Mouse (Mus musculus) inflammation-experienced regulatory T-cells, adult 6 months (primary cell): ENCODE measurements around the gene Agbl5. TPM values are rescaled to one million over a fixed set of nuclear protein-coding genes. Genes with fewer than 3 reads are reported as not detected.
A peak's percentile ranks its signal among the peaks of the same experiment; 100 is the strongest.

Experiments used
- ATAC-seq: one replicate; pipeline ENCODE4 v1.8.0; 2017
- polyA plus RNA-seq, 3 experiments: library from polyadenylated mRNA; unstranded; fragments of 100-300 nt; shearing (Covaris generic); gene quantifications; one replicate each; pipeline ENCODE4 v1.2.1; 2017

Agbl5 gene
- polyA plus RNA-seq, 3 experiments from 2014 or later = 2.7 to 7.0 (median 5.2) TPM

GRCm38 (mm10) chr5:30920621-30921020, 32.1 kb downstream of the Agbl5 start:
- no peak for ATAC-seq

DNA sequence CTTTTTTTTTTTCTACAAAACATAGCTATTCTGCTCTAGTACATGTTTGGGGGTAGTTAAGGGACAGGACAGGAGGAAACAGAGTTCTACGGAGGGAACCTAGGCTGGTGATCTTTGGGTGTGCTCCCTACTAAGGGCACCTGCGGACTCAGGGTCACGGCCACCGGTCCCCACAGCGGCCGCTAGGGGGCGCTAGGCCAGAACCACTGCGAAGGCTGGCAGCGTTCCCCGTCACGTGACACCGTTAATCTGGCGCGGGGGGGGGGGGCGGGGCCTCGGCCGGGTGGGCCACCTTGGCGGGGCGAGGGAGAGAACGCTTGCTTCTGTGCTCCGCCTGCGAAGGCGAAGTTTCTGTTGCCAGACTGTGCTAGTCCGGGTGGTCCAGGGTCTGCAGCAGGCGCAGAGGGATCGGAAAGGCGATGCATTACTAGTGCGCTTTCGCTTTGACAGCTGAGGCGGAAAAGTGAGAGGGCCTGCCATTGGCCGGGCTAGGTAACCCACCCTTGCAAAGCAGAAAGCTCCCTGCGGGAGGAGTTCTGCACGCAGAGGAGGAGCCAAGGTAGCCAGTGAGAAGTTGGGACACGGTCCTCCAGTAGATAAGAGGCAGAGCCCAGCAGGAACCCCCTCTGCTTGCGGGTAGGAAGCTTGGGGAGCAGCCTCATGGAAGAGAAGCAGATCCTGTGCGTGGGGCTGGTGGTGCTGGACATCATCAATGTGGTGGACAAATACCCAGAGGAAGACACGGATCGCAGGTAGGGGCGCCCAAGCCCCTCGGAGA, 33.0 kb downstream of the Agbl5 start, which contains the start of gene Khk:
Gene Khk (plus strand): TSS at position 176 of the 778 bp plus-strand sequence.
- peak; percentile 81 for ATAC-seq

- ATAC-seq = no peak
Measured at GRCm38 (mm10) chr5:30922581-30923041, 34.1 kb downstream of the Agbl5 start.

DNA sequence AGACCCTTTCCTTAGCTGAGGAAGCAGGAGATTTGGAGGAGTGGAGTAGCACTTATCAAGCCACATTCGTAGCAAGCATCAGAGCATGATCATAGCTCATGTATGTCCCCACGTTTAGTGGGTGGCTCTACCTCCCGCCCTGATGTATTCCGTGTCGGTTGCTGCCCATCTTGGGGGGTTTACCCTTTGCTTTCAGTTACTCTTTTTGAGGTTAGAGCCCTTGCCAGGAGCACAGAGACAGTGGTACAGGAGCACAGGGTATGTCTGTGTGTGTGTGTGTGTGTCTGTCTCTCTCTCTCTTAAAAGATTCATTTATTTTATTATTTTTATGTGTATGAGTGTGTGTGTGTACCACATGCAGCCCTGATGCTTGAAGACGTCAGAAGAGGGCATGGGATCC, 34.6 kb downstream of the Agbl5 start:
- no peak for ATAC-seq

DNA sequence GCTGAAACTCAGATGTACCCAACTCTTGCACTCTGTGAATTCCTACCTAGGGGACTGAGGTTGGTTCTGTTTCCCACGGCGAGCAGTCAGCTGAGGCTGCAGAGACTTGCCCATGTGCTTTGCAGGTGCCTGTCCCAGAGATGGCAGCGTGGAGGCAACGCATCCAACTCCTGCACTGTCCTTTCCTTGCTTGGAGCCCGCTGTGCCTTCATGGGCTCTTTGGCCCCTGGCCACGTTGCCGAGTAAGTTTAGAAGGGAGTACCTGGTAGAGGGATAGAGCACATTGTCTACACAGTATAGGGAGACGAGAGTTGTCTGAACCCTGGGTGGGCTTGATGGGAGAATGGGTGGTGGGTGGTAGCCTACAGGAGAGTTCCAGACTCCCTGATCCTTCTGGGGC, 36.1 kb downstream of the Agbl5 start:
- no peak for ATAC-seq

DNA sequence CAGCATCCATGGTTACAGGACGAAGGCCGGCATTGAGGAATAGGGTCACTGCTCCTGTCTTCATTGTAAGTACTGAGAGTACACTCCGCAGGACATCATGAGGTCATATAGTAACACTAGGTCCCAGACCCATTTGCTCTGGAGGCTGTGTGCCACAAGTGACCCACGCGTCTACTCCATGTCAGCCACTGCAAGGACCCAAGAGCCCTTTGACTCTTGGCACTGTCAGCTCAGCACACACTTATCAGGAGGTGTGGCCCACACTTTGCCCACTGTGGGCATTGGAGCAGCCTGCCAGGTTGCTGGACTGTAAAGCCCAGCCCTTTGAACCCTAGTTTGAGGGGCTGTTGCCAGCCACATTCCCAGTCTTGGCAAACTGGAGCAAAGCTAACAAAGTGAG, 36.7 kb downstream of the Agbl5 start:
- no peak for ATAC-seq

GRCm38 (mm10) chr5:30926073-30926472, 37.6 kb downstream of the Agbl5 start:
- no peak for ATAC-seq

GRCm38 (mm10) chr5:30927945-30928529, 39.5 kb downstream of the Agbl5 start:
- no peak for ATAC-seq

- no peak for ATAC-seq
Measured at GRCm38 (mm10) chr5:30930121-30930520, 41.6 kb downstream of the Agbl5 start.

GRCm38 (mm10) chr5:30930846-30931245, 42.4 kb downstream of the Agbl5 start:
- no peak for ATAC-seq

GRCm38 (mm10) chr5:30931378-30931777, 42.9 kb downstream of the Agbl5 start:
- ATAC-seq = no peak

GRCm38 (mm10) chr5:30933705-30934104, 45.2 kb downstream of the Agbl5 start:
- ATAC-seq = no peak

GRCm38 (mm10) chr5:30934725-30935461, 46.4 kb downstream of the Agbl5 start:
- no peak for ATAC-seq

DNA sequence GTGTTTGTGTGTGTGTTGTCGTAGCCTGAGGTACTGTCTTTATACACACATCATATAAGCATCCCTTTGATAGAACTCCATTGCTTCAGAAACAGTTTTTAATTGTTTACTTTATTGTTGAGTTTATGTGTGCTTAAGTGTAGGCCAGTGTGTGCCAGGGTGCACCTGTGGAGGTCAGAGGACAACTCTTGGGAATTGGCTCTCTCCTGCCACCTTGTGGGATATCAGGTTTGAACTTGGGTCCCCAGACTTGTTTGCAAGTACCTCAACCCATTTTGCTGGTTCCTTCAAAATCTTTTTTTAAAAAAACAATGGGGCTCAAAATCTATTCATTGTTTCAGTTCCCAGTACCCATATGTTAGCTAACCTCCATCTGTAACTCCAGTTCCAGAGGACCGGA, 54.5 kb downstream of the Agbl5 start:
- ATAC-seq = no peak

DNA sequence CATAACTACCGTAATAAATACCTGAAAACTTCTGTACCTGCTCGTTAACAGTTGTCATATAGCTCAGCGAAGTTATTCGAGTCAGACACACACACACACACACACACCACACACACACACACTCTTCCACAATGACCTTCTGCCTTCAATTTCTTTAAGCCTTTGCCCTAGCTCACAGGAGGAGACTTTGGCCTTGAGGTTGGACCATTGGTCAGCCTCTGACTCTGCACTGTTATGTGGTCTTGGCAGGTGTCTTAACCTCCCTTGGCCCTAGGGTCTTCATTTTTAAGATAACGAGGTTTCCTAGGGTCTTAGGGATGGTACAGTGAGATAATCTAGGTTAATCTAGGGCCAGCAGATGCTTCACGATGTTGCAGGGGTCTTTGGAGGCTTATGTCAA, 55.9 kb downstream of the Agbl5 start:
- ATAC-seq = no peak

DNA sequence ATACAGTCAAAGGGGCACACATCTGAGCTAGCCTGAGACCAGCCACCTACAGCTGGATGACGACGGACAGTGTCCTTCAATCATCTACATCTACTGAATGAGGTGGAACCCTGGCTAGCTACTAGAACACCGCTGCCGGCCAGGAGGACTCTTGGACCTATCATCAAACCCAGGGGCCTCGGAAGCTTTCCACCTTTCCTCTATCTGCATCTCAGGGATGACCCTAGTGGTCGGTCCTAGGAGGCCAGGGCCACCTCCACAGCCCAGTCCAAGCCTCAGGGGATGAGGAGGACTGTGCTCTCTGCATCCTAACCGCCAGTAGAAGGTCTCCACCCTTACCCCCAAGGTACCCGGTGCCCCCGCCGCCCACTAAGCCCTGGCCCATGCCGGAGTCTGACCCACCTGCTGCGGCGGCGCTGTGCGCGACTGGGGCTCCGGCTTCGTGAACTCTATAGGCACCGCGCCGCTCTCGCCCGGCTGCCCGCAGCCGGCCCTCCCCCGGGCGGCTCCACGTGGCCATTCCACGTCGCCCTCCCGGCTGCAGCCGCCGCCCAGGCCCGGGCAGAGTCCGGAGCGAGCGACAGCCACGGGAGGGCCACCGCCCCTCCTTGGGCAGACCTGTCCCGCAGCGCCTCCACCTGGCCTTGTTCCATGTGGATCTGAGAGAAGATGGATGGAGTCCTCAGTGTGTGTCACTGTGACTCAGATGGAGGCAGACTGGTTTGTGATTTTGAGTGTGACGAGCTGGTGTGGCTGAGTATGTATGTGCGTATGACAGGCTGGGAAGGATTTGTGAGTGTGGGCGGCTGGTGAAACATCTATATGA, 56.7 kb downstream of the Agbl5 start, which contains the start of gene Cgref1:
Gene Cgref1 (minus strand): TSS at position 636 of the 826 bp plus-strand sequence.
- no peak for ATAC-seq

DNA sequence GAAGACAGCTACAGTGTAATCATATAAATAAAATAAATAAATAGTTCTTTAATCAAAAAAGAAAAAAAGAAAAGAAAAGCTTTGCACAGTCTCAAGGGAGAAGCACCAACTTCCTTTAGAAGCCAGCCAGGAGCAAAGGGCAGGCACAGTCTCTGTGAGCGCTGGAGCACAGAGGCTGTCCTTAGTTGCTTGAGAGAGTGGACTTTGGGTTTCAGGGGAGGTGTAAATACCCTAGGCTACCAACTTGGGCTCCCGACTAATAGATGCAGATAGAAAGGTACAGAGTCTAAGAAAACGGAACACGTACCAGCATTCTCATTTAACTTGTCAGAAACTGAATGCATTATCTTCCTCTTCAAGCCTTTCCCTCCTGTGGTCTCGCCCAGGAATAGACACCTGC, 60.1 kb downstream of the Agbl5 start:
- ATAC-seq = no peak

- peak; percentile 92 for ATAC-seq
Measured at GRCm38 (mm10) chr5:30949654-30950326, 61.3 kb downstream of the Agbl5 start.

GRCm38 (mm10) chr5:30950451-30950850, 62.0 kb downstream of the Agbl5 start:
- ATAC-seq = no peak

DNA sequence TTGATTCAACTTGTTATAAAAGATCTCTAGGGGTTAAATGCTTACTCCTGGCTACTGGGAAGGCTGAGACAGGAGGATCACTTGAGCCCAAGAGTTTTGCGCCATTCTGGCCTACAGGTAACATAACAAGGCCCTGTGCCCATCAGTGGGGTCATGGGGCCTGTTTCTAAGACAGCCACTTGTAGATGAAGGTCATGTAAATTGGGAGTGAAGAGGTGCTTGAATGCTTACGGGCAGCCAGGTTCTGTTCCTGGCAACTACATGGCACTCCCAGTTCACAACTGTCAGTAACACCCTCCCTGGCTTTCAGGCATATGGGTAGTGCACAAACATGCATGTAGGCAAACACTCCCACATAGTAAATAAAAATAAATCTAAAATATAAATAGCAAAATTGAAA, 62.4 kb downstream of the Agbl5 start:
- ATAC-seq = no peak

GRCm38 (mm10) chr5:30951706-30952105, 63.2 kb downstream of the Agbl5 start:
- no peak for ATAC-seq

DNA sequence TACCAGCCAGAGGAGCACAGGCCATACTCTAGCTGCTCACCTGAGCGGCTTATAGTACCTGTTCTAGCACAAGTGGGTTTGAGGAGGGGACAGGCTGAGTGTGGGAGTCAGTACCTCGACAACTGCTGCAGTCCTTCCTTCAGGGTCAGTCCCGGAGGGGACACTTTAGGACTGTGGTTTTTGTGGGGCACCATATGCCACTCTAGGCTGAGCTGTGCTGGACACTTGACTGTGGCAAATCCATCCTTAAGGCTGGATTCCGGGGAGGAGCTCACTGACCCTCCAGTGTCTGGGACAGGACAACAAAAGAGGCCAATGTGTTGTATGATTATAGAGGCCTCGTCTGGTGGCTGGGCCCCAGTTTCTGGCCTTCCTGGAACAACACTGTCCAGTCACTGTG, 64.1 kb downstream of the Agbl5 start:
- no peak for ATAC-seq
